Mouse (Mus musculus) cerebellum, adult 2 months (tissue): ENCODE measurements around the gene Rbm47. TPM values are rescaled to one million over a fixed set of nuclear protein-coding genes. Genes with fewer than 3 reads are reported as not detected.
A peak's percentile ranks its signal among the peaks of the same experiment; 100 is the strongest.

Experiments
- DNase-seq, 2 experiments: peaks; one replicate each; pipeline ENCODE4 v3.0.0; 2021
- H3K27ac ChIP-seq: fragments of 200-500 bp; 2 replicates; pipeline ENCODE4 v1.5.1; 2012; ENCODE audit warnings: low read length, control low read depth, inconsistent platforms; ENCODE audit not compliant: insufficient read depth
- H3K27me3 ChIP-seq: fragments of 200-500 bp; 2 replicates; pipeline ENCODE4 v1.6.1; 2012; ENCODE audit warnings: inconsistent platforms, mild to moderate bottlenecking, low read length, moderate library complexity; ENCODE audit not compliant: control insufficient read depth, insufficient read depth
- H3K4me1 ChIP-seq: fragments of 200-500 bp; 2 replicates; pipeline ENCODE4 v1.6.1; 2011; ENCODE audit warnings: low read length; ENCODE audit not compliant: control insufficient read depth, insufficient read depth
- H3K4me3 ChIP-seq: fragments of 200-500 bp; replicated peaks from 2 replicates; pipeline ENCODE3; 2011; ENCODE audit warnings: mild to moderate bottlenecking, low read depth, low read length, control low read depth; ENCODE audit not compliant: insufficient read depth
- CTCF ChIP-seq: fragments of 200-500 bp; IDR thresholded peaks from 2 replicates; pipeline ENCODE4 v1.5.1; 2011; ENCODE audit warnings: low read depth, mild to moderate bottlenecking, control low read depth, low read length, moderate library complexity, borderline replicate concordance; ENCODE audit not compliant: insufficient read depth
- POLR2A ChIP-seq: fragments of 200-500 bp; IDR thresholded peaks from 2 replicates; pipeline ENCODE4 v1.6.1; 2011; ENCODE audit warnings: low read length, control low read depth, borderline replicate concordance; ENCODE audit not compliant: insufficient read depth
- WGBS: fragments of 180-500 bp; shearing (Covaris S2); methylation state at CpG from one replicate; pipeline ENCODE4 v1.1.7; 2018; 5-methylcytosine and 5-hydroxymethylcytosine counted together
- polyA plus RNA-seq: library from polyadenylated mRNA; depleted of rRNA; stranded (reverse); fragments of >200 nt; gene quantifications from 2 replicates; pipeline ENCODE4 v1.2.3, GENCODE M21; 2012

Gene Rbm47
- polyA plus RNA-seq, 1 experiment, result 0.49 TPM

DNA sequence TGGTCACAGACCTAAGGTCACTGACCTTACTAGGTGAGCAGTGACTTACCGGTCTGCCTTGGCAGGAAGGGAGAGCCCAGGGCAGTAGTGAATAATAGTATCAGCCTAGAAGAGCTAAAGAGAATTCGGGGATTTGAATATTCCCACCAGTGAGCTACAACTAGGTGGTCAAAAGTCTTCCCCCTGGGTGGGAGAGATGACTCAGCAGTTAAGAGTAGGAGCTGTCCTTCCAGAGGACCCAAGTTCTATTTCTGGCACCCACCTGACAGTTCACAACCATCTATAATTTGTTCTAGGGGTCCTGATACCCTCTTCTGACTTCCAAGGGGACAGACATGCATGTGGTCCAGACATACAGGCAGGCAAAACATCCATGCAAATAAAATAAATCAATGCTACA is 102.6 kb downstream of the Rbm47 start:
- no peak overlapping the region for H3K4me3 ChIP-seq
- TF ChIP-seq CTCF (no peak), POLR2A (no peak)
- WGBS, result 63% methylated on average over 2 of the region's 2 CpGs
- no peaks in the 10 kb centered on the region for H3K4me1 ChIP-seq
- no peaks in the 10 kb centered on the region; the same call in 1 of the 2 replicates for H3K27me3 ChIP-seq
- no peak for DNase-seq
- H3K27ac ChIP-seq, result no peak overlapping the region

DNA sequence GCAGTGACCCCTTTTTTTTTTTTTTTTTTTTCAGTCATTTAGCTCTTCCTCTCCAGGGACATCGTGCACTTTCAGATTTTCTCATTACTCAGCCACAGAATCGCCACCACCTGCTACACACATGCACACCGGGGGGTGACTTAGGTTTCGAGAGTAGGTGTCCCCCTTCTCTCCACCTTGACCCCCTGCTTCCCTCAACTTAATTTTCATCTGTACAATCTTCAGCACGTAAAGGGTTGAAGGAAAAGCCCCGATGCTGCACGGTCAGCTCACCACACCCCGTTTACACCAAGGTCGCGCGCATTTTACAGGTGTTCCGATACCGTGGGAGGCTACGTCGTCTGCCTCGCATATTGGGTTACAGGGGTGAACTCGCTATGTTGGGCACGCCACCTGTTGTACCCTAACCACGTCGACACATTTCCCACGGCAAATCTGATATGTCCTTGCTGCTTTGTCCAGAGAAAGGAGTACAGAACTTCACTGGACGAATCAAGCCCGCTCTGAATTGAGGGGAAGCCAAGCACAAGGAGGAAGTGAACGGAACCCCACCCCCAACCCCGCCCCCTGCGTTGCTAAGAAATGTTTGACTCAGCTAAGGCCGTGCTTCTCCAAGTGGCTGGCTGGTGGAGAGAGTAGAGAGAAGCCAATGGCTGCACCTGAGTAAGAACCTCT is 103.3 kb downstream of the Rbm47 start:
- no peak overlapping the region for H3K27ac ChIP-seq
- no peak overlapping the region for H3K4me3 ChIP-seq
- DNase-seq, result no peak
- H3K4me1 ChIP-seq, result no peaks in the 10 kb centered on the region
- 5% methylated on average over 27 of the region's 27 CpGs for WGBS
- TF ChIP-seq CTCF (no peak), POLR2A (no peak)
- no peaks in the 10 kb centered on the region; the same call in 1 of the 2 replicates for H3K27me3 ChIP-seq

DNA sequence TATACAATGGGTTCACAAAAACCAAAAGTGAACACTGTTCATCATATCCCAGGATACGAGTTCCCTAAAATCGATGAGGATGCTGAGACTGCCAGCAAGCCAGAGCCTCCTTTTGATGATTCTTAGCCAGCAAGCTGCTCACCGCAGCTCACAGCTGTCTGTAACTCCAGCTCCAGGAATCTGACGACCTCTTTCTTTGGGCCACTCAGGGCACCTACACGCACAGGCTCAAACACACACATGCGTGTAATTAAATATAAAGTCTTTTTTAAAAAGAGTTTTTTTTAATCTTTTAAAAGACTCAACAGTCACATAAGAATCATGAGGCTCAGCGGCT is 103.8 kb downstream of the Rbm47 start:
- 37% methylated on average over 7 of the region's 7 CpGs for WGBS
- no peak overlapping the region for H3K27ac ChIP-seq
- no peak for TF ChIP-seq POLR2A
- no peak for TF ChIP-seq CTCF
- H3K27me3 ChIP-seq, result no peaks in the 10 kb centered on the region; the same call in 1 of the 2 replicates
- no peak for DNase-seq
- H3K4me1 ChIP-seq, result no peaks in the 10 kb centered on the region
- no peak overlapping the region for H3K4me3 ChIP-seq

DNA sequence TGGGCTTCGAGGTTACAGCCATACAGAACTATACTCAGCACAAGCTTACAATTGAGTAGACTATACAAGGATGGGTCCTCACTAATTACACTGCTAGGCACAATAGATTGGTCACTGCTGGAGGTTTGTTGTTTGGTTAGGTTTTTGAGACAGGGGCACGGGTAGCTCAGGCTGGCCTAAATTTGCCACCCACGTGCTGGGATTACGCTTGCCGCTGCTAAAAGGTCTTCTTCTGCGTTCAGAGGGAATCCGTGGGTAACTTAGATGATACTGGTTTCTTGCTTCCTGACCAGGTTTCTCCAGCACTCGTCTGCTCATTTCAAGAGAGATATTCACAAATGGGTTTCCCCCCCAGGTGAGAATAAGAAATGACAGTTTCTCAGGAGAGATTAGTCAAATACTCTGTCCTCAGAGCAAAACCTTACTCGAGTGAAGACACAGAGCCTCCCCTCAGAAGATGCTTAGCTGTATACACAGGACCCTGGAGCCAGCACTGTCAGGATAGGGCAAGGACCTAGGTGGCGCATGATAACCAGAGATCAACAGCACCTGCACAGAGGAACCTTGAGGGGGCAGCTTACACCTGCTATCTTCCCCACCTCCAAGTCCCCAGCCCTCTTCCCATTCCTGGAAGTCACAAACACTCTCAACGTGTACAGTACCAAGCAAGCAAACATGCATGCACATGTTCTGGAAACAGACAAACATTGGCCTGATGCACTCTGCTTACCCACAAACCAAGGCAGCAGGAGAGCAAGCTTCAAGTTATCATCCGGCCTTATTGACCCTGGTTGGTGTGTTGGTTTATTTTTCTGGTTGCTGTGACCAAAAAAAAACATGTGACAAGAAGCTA is 104.6 kb downstream of the Rbm47 start:
- 90% methylated on average over 12 of the region's 12 CpGs for WGBS
- no peak for TF ChIP-seq CTCF
- no peak for TF ChIP-seq POLR2A
- H3K4me3 ChIP-seq, result no peak overlapping the region
- no peaks in the 10 kb centered on the region for H3K4me1 ChIP-seq
- DNase-seq, result no peak
- H3K27ac ChIP-seq, result no peak overlapping the region
- H3K27me3 ChIP-seq, result no peaks in the 10 kb centered on the region; the same call in 1 of the 2 replicates

DNA sequence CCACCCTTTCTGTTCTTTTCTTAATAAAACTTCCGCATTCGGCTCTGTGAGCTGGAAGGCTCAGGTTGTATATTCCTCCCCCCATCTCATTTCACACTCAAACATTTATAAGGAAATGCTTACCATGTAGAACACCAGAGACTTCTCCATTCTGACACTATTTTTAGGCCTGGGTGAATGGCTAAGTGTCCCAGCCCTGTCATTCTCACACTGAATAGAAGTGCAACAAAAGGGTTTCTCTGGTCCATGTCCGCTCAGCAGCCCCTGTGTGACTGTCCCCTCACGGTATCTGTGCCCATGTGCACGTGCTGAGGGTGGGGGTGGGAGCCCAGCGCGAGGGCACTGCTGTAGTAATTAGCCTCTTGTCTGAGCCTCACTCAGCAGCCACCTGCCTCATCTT is 105.7 kb downstream of the Rbm47 start:
- Histone ChIP-seq H3K4me1 (peaks cover 3% of the 10 kb centered on the region; the same call in 1 of the 2 replicates), H3K27me3 (no peaks in the 10 kb centered on the region; the same call in 1 of the 2 replicates), H3K4me3 (no peak overlapping the region), H3K27ac (no peak overlapping the region)
- 35% methylated on average over 7 of the region's 7 CpGs for WGBS
- DNase-seq, result no peak
- TF ChIP-seq CTCF (no peak), POLR2A (no peak)

DNA sequence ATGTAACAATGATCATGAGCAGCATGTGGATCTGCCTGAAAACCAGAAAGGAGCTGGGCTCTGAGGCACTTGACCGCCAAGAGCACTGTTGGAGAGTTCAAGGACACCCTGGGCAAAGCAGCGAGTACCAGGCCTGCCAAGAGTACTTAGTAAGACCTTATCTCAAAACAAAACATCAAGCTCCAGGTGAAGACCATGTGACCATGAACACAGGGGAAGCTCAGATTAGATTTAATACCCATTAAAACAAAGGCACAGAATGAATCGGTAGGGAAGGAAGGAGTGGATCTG is 110.0 kb downstream of the Rbm47 start:
- H3K27me3 ChIP-seq, result no peaks in the 10 kb centered on the region; the same call in 1 of the 2 replicates
- TF ChIP-seq POLR2A (no peak), CTCF (no peak)

DNA sequence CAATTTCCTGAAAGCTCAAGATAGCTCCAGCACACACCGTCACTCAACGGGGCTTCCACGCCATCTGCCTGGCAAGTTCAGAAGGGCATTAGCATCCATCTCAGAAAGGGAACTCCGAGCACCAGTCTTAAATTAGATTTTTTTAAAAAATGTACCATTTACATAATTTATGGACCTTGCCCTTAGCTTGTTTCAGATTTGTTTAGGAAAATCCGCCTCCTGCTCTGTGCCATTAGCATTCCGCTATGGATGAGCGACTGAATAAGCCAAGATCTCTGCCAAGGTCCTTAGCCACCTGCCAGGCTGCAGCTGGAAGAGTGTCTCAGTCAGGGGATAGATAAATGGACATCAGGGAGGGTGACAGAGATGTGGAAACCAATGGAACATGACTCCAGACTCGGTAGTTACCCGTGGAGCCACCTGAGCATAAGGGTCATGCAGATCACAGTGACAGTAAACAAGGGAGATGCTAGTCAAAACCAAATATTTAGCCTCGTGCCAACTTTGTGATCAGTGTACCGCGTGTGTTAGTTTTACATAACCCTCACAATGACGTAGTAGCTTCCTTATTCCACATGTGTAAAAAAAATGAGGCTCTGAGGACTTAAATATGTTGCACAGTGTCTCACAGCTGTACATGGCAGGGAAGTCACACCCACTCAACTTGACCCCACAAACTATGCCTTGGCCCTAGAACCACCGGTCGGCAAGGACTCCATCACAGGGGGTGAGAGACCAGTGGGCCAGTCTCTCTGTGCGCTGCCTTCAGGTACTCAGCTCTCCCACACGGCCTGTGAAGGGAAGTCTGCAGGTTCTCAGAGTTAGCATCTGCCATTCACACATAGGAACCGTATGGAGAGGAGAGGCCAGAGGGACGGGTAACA is 110.6 kb downstream of the Rbm47 start:
- no peaks in the 10 kb centered on the region; the same call in 1 of the 2 replicates for H3K27me3 ChIP-seq
- WGBS, result 32% methylated on average over 19 of the region's 19 CpGs
- no peak overlapping the region for H3K27ac ChIP-seq
- peaks cover 5% of the 10 kb centered on the region; the same call in 1 of the 2 replicates for H3K4me1 ChIP-seq
- H3K4me3 ChIP-seq, result no peak overlapping the region
- DNase-seq, result peak in 1 of 2 experiments; percentile 11
- TF ChIP-seq POLR2A (no peak), CTCF (no peak)

More for the DNA sequence above, 110.0 kb downstream of the Rbm47 start:
- WGBS, result 86% methylated on average over 3 of the region's 3 CpGs
- Histone ChIP-seq H3K4me1 (peaks cover 5% of the 10 kb centered on the region; the same call in 1 of the 2 replicates), H3K4me3 (no peak overlapping the region), H3K27ac (no peak overlapping the region)
- DNase-seq, result no peak
